Mouse (Mus musculus) C2C12 (cell line): ENCODE measurements around the gene Ralb.

Experiments used
- CTCF ChIP-seq: IDR thresholded peaks from one replicate; pipeline ENCODE4 v1.5.1; 2011; ENCODE audit not compliant: control insufficient read depth, insufficient read depth, insufficient read length
- USF1 ChIP-seq: IDR thresholded peaks from one replicate; pipeline ENCODE4 v1.6.1; 2011; ENCODE audit warnings: low read depth, mild to moderate bottlenecking, control low read depth, moderate library complexity

DNA sequence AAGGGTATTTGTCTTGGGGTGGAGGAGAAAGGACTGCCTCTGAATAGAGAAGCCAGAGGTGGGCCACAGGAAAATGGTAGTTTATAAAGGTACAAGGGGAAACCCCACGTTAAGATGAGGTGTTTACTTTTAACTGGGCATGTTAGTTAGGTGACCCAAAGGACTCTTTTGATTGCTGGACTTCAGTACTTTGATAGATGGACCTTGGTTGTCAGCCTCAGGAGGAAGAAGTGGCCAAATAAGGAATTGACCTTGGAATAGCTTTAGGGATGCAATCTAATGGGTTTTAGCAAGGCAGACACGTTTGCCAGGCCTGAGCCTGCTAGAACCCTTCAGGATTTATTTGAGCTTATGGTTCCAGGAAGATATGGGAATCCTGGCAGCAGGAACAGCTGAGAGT lies 34.7 kb upstream of the Ralb start:
- no peak for TF ChIP-seq CTCF
- no peak for TF ChIP-seq USF1
